Mouse (Mus musculus) forebrain, embryonic 12.5 days (tissue): ENCODE measurements around the gene Kcnq5. TPM values are rescaled to one million over a fixed set of nuclear protein-coding genes. Genes with fewer than 3 reads are reported as not detected.
"Not testable (repeated sequence)": the region's sequence is repeated elsewhere in the genome, so short reads cannot be mapped to it uniquely, and the experiment has no call there.

Experiments
- ATAC-seq: fragments of 200-750 bp; cut with Nextera tagmentation; 2 replicates; pipeline ENCODE4 v1.8.0; 2017; ENCODE audit warnings: moderate TSS enrichment; ENCODE audit not compliant: low FRiP score
- H3K27ac ChIP-seq: fragments of 300-500 bp; sonication (generic); 2 replicates; pipeline ENCODE4 v1.5.1; 2016; ENCODE audit warnings: mild to moderate bottlenecking
- H3K27me3 ChIP-seq: fragments of 300-500 bp; sonication (generic); 2 replicates; pipeline ENCODE4 v1.6.1; 2016; ENCODE audit warnings: mild to moderate bottlenecking
- H3K36me3 ChIP-seq: fragments of 300-500 bp; sonication (generic); replicated peaks from 2 replicates; pipeline ENCODE4 v1.6.1; 2016; ENCODE audit warnings: mild to moderate bottlenecking
- H3K4me1 ChIP-seq: fragments of 300-500 bp; sonication (generic); 2 replicates; pipeline ENCODE4 v1.6.1; 2016
- H3K4me2 ChIP-seq: fragments of 300-500 bp; sonication (generic); 2 replicates; pipeline ENCODE4 v1.6.1; 2016; ENCODE audit warnings: mild to moderate bottlenecking, moderate library complexity
- H3K4me3 ChIP-seq: fragments of 300-500 bp; sonication (generic); replicated peaks from 2 replicates; pipeline ENCODE4 v1.5.1; 2016; ENCODE audit warnings: mild to moderate bottlenecking
- H3K9ac ChIP-seq: fragments of 300-500 bp; sonication (generic); 2 replicates; pipeline ENCODE4 v1.6.1; 2016; ENCODE audit warnings: mild to moderate bottlenecking
- H3K9me3 ChIP-seq: fragments of 300-500 bp; sonication (generic); 2 replicates; pipeline ENCODE4 v1.6.1; 2016
- WGBS: fragments of 180-500 bp; shearing (Covaris S2); methylation state at CpG from one replicate; pipeline ENCODE4 v1.1.7; 2016; 5-methylcytosine and 5-hydroxymethylcytosine counted together
- polyA plus RNA-seq: library from polyadenylated mRNA; unstranded; fragments of >200 nt; fragmentation: Nextera tagmentation; extraction: Ambion mirVana; gene quantifications from 2 replicates; pipeline ENCODE4 v1.2.1, GENCODE M21; 2016

Kcnq5 gene
- polyA plus RNA-seq, 1 experiment from 2014 or later, result 0.88 TPM

GRCm38 (mm10) chr1:21604003-21604402, 357.7 kb downstream of the Kcnq5 start:
- WGBS, result 82% methylated on average over 4 of the region's 4 CpGs

DNA sequence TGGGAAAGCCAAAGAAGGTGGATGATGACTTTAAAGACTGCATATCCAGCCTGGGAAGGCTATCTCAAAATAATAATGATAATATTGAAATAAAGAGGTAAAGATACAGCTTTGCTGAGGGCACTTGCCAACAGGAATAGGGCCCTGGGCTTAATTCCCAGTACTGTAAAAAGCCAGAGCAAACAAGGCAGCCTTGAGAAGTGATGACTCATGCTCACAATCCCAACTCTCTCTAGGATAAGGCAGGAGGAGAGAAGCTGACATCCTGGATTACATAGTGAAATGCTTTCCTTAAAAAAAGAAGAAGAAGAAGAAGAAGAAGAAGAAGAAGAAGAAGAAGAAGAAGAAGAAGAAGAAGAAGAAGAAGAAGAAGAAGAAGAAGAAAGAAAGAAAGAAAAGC, 359.2 kb downstream of the Kcnq5 start:
- Histone ChIP-seq H3K36me3 (no peaks in the 10 kb centered on the region), H3K4me3 (no peak overlapping the region), H3K27me3 (no peaks in the 10 kb centered on the region), H3K9ac (no peak overlapping the region), H3K4me1 (no peaks in the 10 kb centered on the region), H3K9me3 (no peaks in the 10 kb centered on the region), H3K4me2 (no peak overlapping the region), H3K27ac (no peak overlapping the region)
- no peak for ATAC-seq

More at GRCm38 (mm10) chr1:21604003-21604402, 357.7 kb downstream of the Kcnq5 start:
- Histone ChIP-seq H3K27ac (no peak overlapping the region), H3K4me1 (no peaks in the 10 kb centered on the region), H3K4me3 (no peak overlapping the region), H3K36me3 (no peaks in the 10 kb centered on the region), H3K4me2 (no peak overlapping the region), H3K27me3 (no peaks in the 10 kb centered on the region), H3K9ac (no peak overlapping the region), H3K9me3 (no peaks in the 10 kb centered on the region)
- ATAC-seq, result no peak

DNA sequence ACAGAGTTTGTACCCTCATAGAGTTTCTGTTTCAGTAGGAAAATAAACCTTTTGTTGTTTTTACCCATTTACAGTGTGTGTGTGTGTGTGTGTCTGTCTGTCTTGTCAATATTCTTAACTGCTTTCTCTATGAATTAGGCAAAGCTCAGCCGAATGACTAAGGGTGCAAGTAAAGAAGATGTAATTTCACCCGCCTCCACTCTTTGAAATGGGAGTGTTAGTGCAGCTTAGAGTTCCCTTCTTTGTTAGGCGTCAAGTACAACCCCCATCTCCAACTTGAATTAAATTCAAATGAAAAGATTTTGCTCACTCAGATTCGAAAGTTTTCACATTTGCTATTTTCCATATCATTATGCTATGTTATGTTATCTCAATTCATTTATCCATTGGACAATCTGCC, 361.1 kb downstream of the Kcnq5 start:
- 67% methylated on average over 4 of the region's 4 CpGs for WGBS
- H3K9ac ChIP-seq, result no peak overlapping the region
- no peaks in the 10 kb centered on the region for H3K36me3 ChIP-seq
- no peaks in the 10 kb centered on the region for H3K9me3 ChIP-seq
- H3K4me3 ChIP-seq, result no peak overlapping the region
- H3K4me1 ChIP-seq, result no peaks in the 10 kb centered on the region
- H3K27ac ChIP-seq, result no peak overlapping the region
- ATAC-seq, result no peak
- no peaks in the 10 kb centered on the region for H3K27me3 ChIP-seq
- H3K4me2 ChIP-seq, result no peak overlapping the region

- 64% methylated on average over 4 of the region's 4 CpGs for WGBS
- no peak overlapping the region for H3K27ac ChIP-seq
Measured at GRCm38 (mm10) chr1:21593872-21594271, 367.9 kb downstream of the Kcnq5 start.

GRCm38 (mm10) chr1:21567397-21567796, 394.3 kb downstream of the Kcnq5 start:
- not testable (repeated sequence) for H3K4me2 ChIP-seq, ATAC-seq, H3K4me1 ChIP-seq, H3K9ac ChIP-seq, H3K36me3 ChIP-seq, H3K27me3 ChIP-seq, H3K4me3 ChIP-seq, H3K9me3 ChIP-seq, H3K27ac ChIP-seq
- 84% methylated on average over 2 of the region's 2 CpGs for WGBS

More at GRCm38 (mm10) chr1:21593872-21594271, 367.9 kb downstream of the Kcnq5 start:
- no peaks in the 10 kb centered on the region for H3K36me3 ChIP-seq
- no peaks in the 10 kb centered on the region for H3K9me3 ChIP-seq
- no peak overlapping the region for H3K9ac ChIP-seq
- no peak overlapping the region for H3K4me3 ChIP-seq
- no peak overlapping the region for H3K4me2 ChIP-seq
- 0 out of 2 replicates have a peak, but pooled peaks have one; percentile 53 for ATAC-seq
- H3K27me3 ChIP-seq, result no peaks in the 10 kb centered on the region
- H3K4me1 ChIP-seq, result peaks cover 3% of the 10 kb centered on the region; the same call in 1 of the 2 replicates

DNA sequence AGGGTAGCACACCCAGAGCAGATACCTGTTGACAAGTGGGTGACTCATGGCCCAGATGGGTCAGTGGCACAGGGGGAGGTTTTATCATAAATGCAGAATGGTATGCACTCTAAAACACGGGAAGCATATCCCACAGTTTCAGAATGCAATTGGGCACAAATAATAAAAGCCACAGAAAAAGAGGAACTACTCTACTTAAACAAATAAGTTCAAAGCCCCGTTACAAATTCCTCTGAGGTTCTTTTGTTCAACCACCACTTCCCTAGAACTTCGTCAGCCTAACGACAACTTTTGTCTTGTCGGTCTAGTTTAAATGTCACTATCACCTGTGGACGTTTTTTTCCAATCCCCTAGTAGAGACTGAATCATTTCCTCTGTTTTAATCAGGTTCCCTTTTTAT, 407.1 kb downstream of the Kcnq5 start:
- Histone ChIP-seq H3K9me3 (no peaks in the 10 kb centered on the region), H3K4me3 (no peak overlapping the region), H3K9ac (no peak overlapping the region), H3K36me3 (no peaks in the 10 kb centered on the region), H3K4me1 (no peaks in the 10 kb centered on the region), H3K27me3 (no peaks in the 10 kb centered on the region), H3K27ac (no peak overlapping the region), H3K4me2 (no peak overlapping the region)
- WGBS, result 69% methylated on average over 6 of the region's 6 CpGs
- ATAC-seq, result no peak

DNA sequence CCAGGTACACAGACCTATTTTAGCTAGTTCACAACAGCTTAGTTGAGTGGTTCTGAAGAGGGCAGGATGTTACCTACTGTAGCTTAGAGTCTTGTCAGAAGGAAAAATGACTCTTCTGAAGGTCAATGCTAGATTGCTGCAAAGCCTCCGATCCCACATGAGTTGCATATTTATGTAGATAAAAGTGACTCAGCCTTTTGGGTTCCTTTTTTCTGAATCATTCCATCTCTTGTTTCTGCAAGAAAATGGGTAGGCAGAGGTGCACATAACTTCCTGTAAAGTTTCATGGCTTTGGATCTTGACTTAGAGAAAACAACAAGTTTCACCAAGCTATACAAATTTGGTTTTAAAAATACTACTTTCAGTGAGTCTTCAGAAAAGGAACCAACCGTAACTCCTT, 409.0 kb downstream of the Kcnq5 start:
- ATAC-seq, result no peak
- H3K4me1 ChIP-seq, result no peaks in the 10 kb centered on the region
- no peak overlapping the region for H3K27ac ChIP-seq
- no peaks in the 10 kb centered on the region for H3K27me3 ChIP-seq
- 97% methylated on average over 2 of the region's 2 CpGs for WGBS
- no peak overlapping the region for H3K9ac ChIP-seq
- no peaks in the 10 kb centered on the region for H3K9me3 ChIP-seq
- H3K4me3 ChIP-seq, result no peak overlapping the region
- no peak overlapping the region for H3K4me2 ChIP-seq
- H3K36me3 ChIP-seq, result no peaks in the 10 kb centered on the region

DNA sequence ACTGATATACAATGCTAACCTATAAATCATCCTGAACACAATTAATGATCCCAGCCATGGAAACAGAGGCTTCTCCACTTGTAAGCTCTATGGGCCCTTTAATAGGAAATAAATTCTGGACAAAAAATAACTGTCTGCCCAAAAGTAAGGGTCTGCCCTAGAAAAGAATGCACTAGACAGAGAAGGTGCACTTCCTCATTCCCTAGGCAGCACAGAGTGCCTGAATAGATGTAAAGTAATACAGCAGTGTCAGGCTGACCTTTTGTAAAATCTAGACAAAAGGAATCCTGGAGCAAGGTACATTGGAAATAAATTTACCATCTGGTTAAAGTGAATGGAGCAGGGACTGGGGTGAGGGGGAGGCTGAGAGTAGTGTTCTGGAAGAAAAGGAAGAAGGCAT, 417.8 kb downstream of the Kcnq5 start:
- no peak for ATAC-seq
- Histone ChIP-seq H3K4me1 (no peaks in the 10 kb centered on the region), H3K27me3 (no peaks in the 10 kb centered on the region), H3K4me2 (no peak overlapping the region), H3K36me3 (no peaks in the 10 kb centered on the region), H3K4me3 (no peak overlapping the region), H3K9ac (no peak overlapping the region), H3K27ac (no peak overlapping the region), H3K9me3 (no peaks in the 10 kb centered on the region)

GRCm38 (mm10) chr1:21539486-21539885, 422.3 kb downstream of the Kcnq5 start:
- no peaks in the 10 kb centered on the region for H3K36me3 ChIP-seq
- no peak overlapping the region for H3K4me2 ChIP-seq
- H3K4me1 ChIP-seq, result no peaks in the 10 kb centered on the region
- no peaks in the 10 kb centered on the region for H3K27me3 ChIP-seq
- ATAC-seq, result no peak
- 83% methylated on average over 2 of the region's 2 CpGs for WGBS
- no peak overlapping the region for H3K27ac ChIP-seq
- H3K4me3 ChIP-seq, result no peak overlapping the region
- H3K9me3 ChIP-seq, result no peaks in the 10 kb centered on the region
- H3K9ac ChIP-seq, result no peak overlapping the region

- Histone ChIP-seq H3K9ac (no peak overlapping the region), H3K4me3 (no peak overlapping the region), H3K27me3 (no peaks in the 10 kb centered on the region), H3K4me2 (no peak overlapping the region), H3K36me3 (no peaks in the 10 kb centered on the region), H3K27ac (no peak overlapping the region), H3K4me1 (no peaks in the 10 kb centered on the region), H3K9me3 (no peaks in the 10 kb centered on the region)
- WGBS, result 82% methylated on average over 1 of the region's 1 CpGs
- no peak for ATAC-seq
Measured at GRCm38 (mm10) chr1:21530823-21531222, 430.9 kb downstream of the Kcnq5 start.

GRCm38 (mm10) chr1:21521995-21522394, 439.7 kb downstream of the Kcnq5 start:
- ATAC-seq, result no peak
- Histone ChIP-seq H3K9me3 (no peaks in the 10 kb centered on the region), H3K27me3 (no peaks in the 10 kb centered on the region), H3K9ac (no peak overlapping the region), H3K4me1 (no peaks in the 10 kb centered on the region), H3K4me2 (no peak overlapping the region), H3K4me3 (no peak overlapping the region), H3K27ac (no peak overlapping the region), H3K36me3 (no peaks in the 10 kb centered on the region)
- 78% methylated on average over 10 of the region's 10 CpGs for WGBS

- H3K27ac ChIP-seq, result no peak overlapping the region
- H3K36me3 ChIP-seq, result no peaks in the 10 kb centered on the region
- no peaks in the 10 kb centered on the region for H3K9me3 ChIP-seq
- no peaks in the 10 kb centered on the region for H3K4me1 ChIP-seq
- WGBS, result 87% methylated on average over 8 of the region's 8 CpGs
- H3K4me2 ChIP-seq, result no peak overlapping the region
- H3K9ac ChIP-seq, result no peak overlapping the region
- H3K27me3 ChIP-seq, result no peaks in the 10 kb centered on the region
- H3K4me3 ChIP-seq, result no peak overlapping the region
- no peak for ATAC-seq
Measured at GRCm38 (mm10) chr1:21521475-21521874, 440.3 kb downstream of the Kcnq5 start.

- no peak for ATAC-seq
- H3K4me1 ChIP-seq, result no peaks in the 10 kb centered on the region
Measured at GRCm38 (mm10) chr1:21520116-21520645, 441.6 kb downstream of the Kcnq5 start.

More at GRCm38 (mm10) chr1:21520116-21520645, 441.6 kb downstream of the Kcnq5 start:
- H3K4me2 ChIP-seq, result no peak overlapping the region
- no peaks in the 10 kb centered on the region for H3K36me3 ChIP-seq
- no peaks in the 10 kb centered on the region for H3K9me3 ChIP-seq
- H3K27me3 ChIP-seq, result no peaks in the 10 kb centered on the region
- no peak overlapping the region for H3K4me3 ChIP-seq
- H3K27ac ChIP-seq, result no peak overlapping the region
- no peak overlapping the region for H3K9ac ChIP-seq
- WGBS, result 89% methylated on average over 10 of the region's 10 CpGs
